Mouse (Mus musculus) hematopoietic stem cell, adult 5-6 weeks (primary cell): ENCODE measurements around the gene Casc1. TPM values are rescaled to one million over a fixed set of nuclear protein-coding genes. Genes with fewer than 3 reads are reported as not detected.

Source experiments
- total RNA-seq: library from RNA; stranded (forward); fragments of 172-1452, 232-1000 nt; gene quantifications from 2 replicates; pipeline ENCODE4 v1.2.3, GENCODE M21; 2017

Gene Casc1
- total RNA-seq, 1 experiment from 2014 or later = 3.4 TPM

Other genes with a start within 250 kb of the Casc1 start
- 0.79 TPM in 1 of 2 replicates, not detected in the other for gene Bcat1, start 134.8 kb downstream of the Casc1 start, total RNA-seq
- gene Lrmp, start 95.4 kb downstream of the Casc1 start, total RNA-seq = 102 and 122 TPM in 2 replicates
- 24.9 and 30.4 TPM in 2 replicates for gene Etfrf1, start 129 bp upstream of the Casc1 start, total RNA-seq
- 30.1 and 40.3 TPM in 2 replicates for gene Kras, start 39.2 kb upstream of the Casc1 start, total RNA-seq